Mouse (Mus musculus): Measurements from ENCODE around the gene Hist1h2be.
"Not testable (repeated sequence)": the region's sequence is repeated elsewhere in the genome, so short reads cannot be mapped to it uniquely, and the experiment has no call there.

The Hist1h2be gene

DNA sequence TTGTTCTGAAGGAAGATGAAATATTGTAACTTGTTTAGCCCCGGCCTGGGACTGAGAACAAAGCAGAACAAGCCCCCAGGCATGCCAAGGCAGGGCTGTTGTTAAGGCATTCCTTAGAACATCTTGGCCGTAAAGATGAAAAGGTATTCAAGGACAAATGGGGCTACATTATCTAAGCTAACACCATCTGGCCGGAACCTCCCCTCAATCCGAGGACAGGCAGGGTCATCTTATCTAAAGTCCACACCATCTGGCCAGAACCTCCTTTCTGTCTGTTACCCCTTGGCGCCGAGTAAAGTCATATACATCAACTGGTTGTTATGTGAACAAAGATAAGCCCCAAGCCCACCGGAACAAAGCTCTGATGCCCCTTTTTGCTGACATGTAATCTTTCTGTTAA lies 29.0 kb downstream of the Hist1h2be start:
- not testable (repeated sequence) for DNase-seq (ENCODE audit: low spot score in 2 of 2)

GRCm38 (mm10) chr13:23591206-23591605 lies 29.7 kb downstream of the Hist1h2be start:
- DNase-seq (ENCODE audit: low spot score in 2 of 2): no peak

DNA sequence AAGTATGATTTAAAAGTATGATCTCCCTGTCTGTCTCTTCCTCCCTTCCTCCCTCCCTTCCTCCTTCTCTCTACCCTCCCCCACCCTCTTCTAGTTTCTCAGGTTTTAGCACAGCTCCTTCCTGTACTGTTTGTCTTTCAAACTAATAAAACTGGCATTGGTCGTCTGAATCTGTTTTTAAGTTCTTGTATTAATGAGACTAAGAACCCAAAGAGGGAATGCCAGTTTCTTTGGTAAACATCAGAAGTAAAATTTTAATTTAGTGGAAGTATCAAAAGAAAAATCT lies 34.0 kb downstream of the Hist1h2be start:
- no peak for DNase-seq (ENCODE audit: low spot score in 2 of 2)

- no peak for DNase-seq (ENCODE audit: low spot score in 2 of 2)
These were observed 34.6 kb downstream of the Hist1h2be start for GRCm38 (mm10) chr13:23586099-23586939.

DNA sequence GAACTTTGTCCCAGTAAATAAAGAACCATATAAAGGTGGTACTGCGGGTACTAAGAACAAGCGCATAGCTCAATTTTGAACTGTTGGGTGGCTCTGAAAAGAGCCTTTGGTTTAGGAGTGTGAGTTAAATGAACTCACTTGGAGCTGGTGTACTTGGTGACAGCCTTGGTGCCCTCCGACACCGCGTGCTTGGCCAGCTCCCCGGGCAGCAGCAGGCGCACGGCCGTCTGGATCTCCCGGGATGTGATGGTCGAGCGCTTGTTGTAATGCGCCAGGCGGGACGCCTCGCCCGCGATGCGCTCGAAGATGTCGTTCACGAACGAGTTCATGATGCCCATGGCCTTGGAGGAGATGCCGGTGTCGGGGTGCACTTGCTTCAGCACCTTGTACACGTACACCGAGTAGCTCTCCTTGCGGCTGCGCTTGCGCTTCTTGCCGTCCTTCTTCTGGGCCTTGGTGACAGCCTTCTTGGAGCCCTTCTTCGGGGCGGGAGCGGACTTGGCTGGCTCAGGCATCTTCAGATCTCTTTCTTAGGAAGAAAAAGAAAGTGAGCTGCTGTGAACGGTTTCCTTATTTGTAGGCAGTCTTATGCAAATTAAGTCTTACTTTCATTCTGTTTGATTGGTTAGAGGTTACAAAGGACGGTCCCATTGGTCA lies 35.4 kb downstream of the Hist1h2be start:
- DNase-seq (ENCODE audit: low spot score in 2 of 2): peak; percentile 76 to 77

GRCm38 (mm10) chr13:23585029-23585441 lies 35.9 kb downstream of the Hist1h2be start:
- peak; percentile 77 to 82 for DNase-seq (ENCODE audit: low spot score in 2 of 2)

- no peak for DNase-seq (ENCODE audit: low spot score in 2 of 2)
These were observed 36.6 kb downstream of the Hist1h2be start for GRCm38 (mm10) chr13:23584331-23584730.

DNA sequence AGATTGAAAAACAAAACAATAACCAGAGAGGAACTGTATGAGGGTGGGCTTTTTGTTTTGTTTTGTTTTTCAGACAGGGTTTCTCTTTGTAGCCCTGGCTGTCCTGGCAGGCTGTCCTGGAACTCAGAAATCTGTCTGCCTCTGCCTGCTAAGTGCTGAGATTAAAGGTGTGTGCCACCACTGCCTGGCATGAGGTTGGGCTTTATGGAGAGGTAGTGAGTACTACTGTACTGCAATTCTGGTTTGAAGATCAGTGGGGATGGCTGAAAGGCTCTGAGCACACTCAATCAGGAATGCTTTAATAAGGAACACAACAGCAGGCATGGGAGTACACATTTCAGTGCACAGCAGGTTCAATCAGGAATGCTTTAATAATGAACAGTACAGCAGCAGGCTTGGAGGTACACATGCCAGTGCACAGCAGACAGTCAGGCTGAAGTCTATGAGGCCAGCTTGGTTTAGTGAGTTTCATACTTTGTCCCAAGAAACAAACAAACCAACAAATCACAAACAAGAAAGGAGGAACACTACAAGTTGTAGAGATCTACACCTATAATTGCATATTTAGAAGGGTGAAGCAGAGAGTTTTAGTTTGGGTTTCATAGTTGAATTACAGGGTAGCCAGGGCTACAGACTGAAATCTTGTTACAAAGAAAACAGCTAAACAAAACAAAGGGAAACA lies 37.4 kb downstream of the Hist1h2be start:
- no peak for DNase-seq (ENCODE audit: low spot score in 2 of 2)

- no peak for DNase-seq (ENCODE audit: low spot score in 2 of 2)
These were observed 38.5 kb downstream of the Hist1h2be start for GRCm38 (mm10) chr13:23582219-23583056.

DNA sequence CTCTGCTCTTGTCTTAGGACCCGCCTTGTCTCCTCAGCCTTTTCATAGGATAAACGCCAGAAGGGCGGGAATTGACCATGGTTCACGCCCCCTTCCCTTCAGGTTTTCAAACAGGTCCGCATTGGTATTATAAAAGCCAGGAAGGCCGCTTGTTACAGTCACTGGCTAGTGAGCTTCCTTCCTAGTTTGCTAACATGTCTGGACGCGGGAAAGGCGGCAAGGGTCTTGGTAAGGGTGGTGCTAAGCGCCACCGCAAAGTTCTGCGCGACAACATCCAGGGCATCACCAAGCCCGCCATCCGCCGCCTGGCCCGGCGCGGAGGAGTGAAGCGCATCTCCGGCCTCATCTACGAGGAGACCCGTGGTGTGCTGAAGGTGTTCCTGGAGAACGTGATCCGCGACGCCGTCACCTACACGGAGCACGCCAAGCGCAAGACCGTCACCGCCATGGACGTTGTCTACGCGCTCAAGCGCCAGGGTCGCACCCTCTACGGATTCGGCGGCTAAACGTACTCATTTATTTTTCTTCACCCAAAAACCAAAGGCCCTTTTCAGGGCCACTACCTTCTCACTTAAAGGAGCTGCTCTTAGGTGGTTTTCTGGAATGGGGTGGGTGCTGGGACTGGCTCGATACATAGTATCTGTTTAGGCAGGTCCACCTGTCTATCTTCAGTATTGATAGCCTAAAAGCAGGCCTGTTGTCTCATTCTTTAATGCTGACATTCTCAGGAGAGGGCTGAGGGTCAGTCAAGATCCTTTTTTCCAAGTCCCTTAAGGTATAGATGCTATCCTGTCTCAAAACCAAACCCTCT lies 39.3 kb downstream of the Hist1h2be start, which contains the start of gene Hist1h4d:
Gene Hist1h4d (plus strand): TSS at position 191 of the 811 bp plus-strand sequence.
- peak; percentile 99 for DNase-seq (ENCODE audit: low spot score in 2 of 2)

GRCm38 (mm10) chr13:23577835-23578234 lies 43.1 kb downstream of the Hist1h2be start:
- no peak for DNase-seq (ENCODE audit: low spot score in 2 of 2)

- DNase-seq (ENCODE audit: low spot score in 2 of 2): no peak
These were observed 43.9 kb downstream of the Hist1h2be start for GRCm38 (mm10) chr13:23576906-23577639.

- DNase-seq (ENCODE audit: low spot score in 2 of 2): no peak
These were observed 44.5 kb downstream of the Hist1h2be start for GRCm38 (mm10) chr13:23576351-23576881.

DNA sequence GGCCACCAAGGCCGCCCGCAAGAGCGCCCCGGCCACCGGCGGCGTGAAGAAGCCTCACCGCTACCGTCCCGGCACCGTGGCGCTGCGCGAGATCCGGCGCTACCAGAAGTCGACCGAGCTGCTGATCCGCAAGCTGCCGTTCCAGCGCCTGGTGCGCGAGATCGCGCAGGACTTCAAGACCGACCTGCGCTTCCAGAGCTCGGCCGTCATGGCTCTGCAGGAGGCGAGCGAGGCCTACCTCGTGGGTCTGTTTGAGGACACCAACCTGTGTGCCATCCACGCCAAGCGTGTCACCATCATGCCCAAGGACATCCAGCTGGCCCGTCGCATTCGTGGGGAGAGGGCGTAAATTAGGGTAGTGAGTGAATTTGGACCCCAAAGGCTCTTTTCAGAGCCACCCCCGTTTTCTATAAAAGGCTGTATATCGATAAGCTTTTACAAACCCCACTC lies 45.0 kb downstream of the Hist1h2be start:
- DNase-seq (ENCODE audit: low spot score in 2 of 2): peak; percentile 18 to 33

- DNase-seq (ENCODE audit: low spot score in 2 of 2): peak; percentile 70 to 72
These were observed 45.6 kb downstream of the Hist1h2be start, which contains the start of gene Hist1h3d for GRCm38 (mm10) chr13:23575271-23575851. TSS of gene Hist1h3d (plus strand) at chr13:23575763.

GRCm38 (mm10) chr13:23574546-23575170 lies 46.3 kb downstream of the Hist1h2be start:
- not testable (repeated sequence) for DNase-seq (ENCODE audit: low spot score in 2 of 2)

- peak; percentile 93 to 96 for DNase-seq (ENCODE audit: low spot score in 2 of 2)
These were observed 46.9 kb downstream of the Hist1h2be start, which contains the start of the genes Hist1h2bf and Hist1h2ad for GRCm38 (mm10) chr13:23573898-23574524. TSS of gene Hist1h2bf (minus strand) at chr13:23574196. TSS of gene Hist1h2ad (plus strand) at chr13:23574381.

Data from right cerebral cortex, adult 2 months (tissue).